Mouse (Mus musculus) heart, embryonic 12.5 days (tissue): Measurements from ENCODE around the gene Stard3. TPM values are rescaled to one million over a fixed set of nuclear protein-coding genes. Genes with fewer than 3 reads are reported as not detected.
"Not testable (repeated sequence)": the region's sequence is repeated elsewhere in the genome, so short reads cannot be mapped to it uniquely, and the experiment has no call there.

ENCODE experiments used
- ATAC-seq: fragments of 200-750 bp; cut with Nextera tagmentation; 2 replicates; pipeline ENCODE4 v1.8.0; 2017; ENCODE audit warnings: moderate TSS enrichment, moderate library complexity; ENCODE audit not compliant: insufficient number of reproducible peaks, low FRiP score
- H3K27ac ChIP-seq: fragments of 300-500 bp; sonication (generic); 2 replicates; pipeline ENCODE4 v1.5.1; 2016; ENCODE audit warnings: mild to moderate bottlenecking, moderate library complexity; ENCODE audit not compliant: poor library complexity, severe bottlenecking
- H3K27me3 ChIP-seq: fragments of 300-500 bp; sonication (generic); replicated peaks from 2 replicates; pipeline ENCODE4 v1.6.1; 2016; ENCODE audit warnings: mild to moderate bottlenecking, moderate library complexity
- H3K36me3 ChIP-seq: fragments of 300-500 bp; sonication (generic); 2 replicates; pipeline ENCODE4 v1.6.1; 2016; ENCODE audit warnings: mild to moderate bottlenecking, moderate library complexity
- H3K4me1 ChIP-seq: fragments of 300-500 bp; sonication (generic); replicated peaks from 2 replicates; pipeline ENCODE4 v1.6.1; 2016; ENCODE audit warnings: mild to moderate bottlenecking
- H3K4me2 ChIP-seq: fragments of 300-500 bp; sonication (generic); 2 replicates; pipeline ENCODE4 v1.6.1; 2016; ENCODE audit warnings: mild to moderate bottlenecking, moderate library complexity
- H3K4me3 ChIP-seq: fragments of 300-500 bp; sonication (generic); 2 replicates; pipeline ENCODE4 v1.5.1; 2016; ENCODE audit warnings: mild to moderate bottlenecking
- H3K9ac ChIP-seq: fragments of 300-500 bp; sonication (generic); 2 replicates; pipeline ENCODE4 v1.6.1; 2016; ENCODE audit warnings: mild to moderate bottlenecking, moderate library complexity
- H3K9me3 ChIP-seq: fragments of 300-500 bp; sonication (generic); replicated peaks from 2 replicates; pipeline ENCODE4 v1.6.1; 2016; ENCODE audit warnings: mild to moderate bottlenecking, moderate library complexity
- WGBS: fragments of 180-500 bp; shearing (Covaris S2); methylation state at CpG from one replicate; pipeline ENCODE4 v1.1.7; 2016; 5-methylcytosine and 5-hydroxymethylcytosine counted together
- polyA plus RNA-seq: library from polyadenylated mRNA; unstranded; fragments of >200 nt; fragmentation: Nextera tagmentation; extraction: Ambion mirVana; gene quantifications from 2 replicates; pipeline ENCODE4 v1.2.1, GENCODE M21; 2016

The Stard3 gene
- polyA plus RNA-seq, 1 experiment from 2014 or later, result 45.2 TPM

DNA sequence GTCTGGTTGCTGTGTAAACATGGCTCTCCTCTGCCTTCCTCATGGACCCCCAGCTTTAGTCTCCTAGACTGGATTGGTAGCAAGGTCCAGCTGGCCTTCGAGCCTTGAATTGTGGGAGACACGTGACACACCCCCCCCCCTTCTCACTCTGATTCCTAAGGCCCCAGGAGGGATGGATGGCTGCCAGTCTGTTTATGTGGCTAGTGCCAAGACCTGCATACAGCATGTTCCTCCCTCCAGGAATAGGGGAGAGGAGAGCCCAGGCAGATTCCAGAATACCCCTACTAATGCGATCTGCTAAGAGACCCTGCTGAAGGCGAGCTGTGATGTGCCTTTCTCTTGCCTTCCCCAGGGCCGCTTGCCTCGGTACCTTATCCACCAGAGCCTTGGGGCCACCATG is 21.9 kb downstream of the Stard3 start:
- ATAC-seq, result no peak
- no peak overlapping the region for H3K4me3 ChIP-seq
- H3K4me1 ChIP-seq, result peaks cover 73% of the 10 kb centered on the region
- H3K27me3 ChIP-seq, result peaks cover 6% of the 10 kb centered on the region; the same call in 1 of the 2 replicates
- no peak overlapping the region for H3K4me2 ChIP-seq
- H3K9ac ChIP-seq, result 0 out of 2 replicates have a peak overlapping the region, but pooled peaks have one; percentile 43
- 0 out of 2 replicates have a peak overlapping the region, but pooled peaks have one; percentile 57 for H3K27ac ChIP-seq
- 67% methylated on average over 6 of the region's 6 CpGs for WGBS
- H3K36me3 ChIP-seq, result peaks cover 57% of the 10 kb centered on the region
- H3K9me3 ChIP-seq, result no peaks in the 10 kb centered on the region

- no peak for ATAC-seq
- H3K4me1 ChIP-seq, result peaks cover 76% of the 10 kb centered on the region
- H3K9me3 ChIP-seq, result no peaks in the 10 kb centered on the region
- peaks cover 17% of the 10 kb centered on the region for H3K27me3 ChIP-seq
- H3K4me3 ChIP-seq, result no peak overlapping the region
- no peak overlapping the region for H3K27ac ChIP-seq
- H3K4me2 ChIP-seq, result no peak overlapping the region
- peaks cover 43% of the 10 kb centered on the region for H3K36me3 ChIP-seq
- H3K9ac ChIP-seq, result no peak overlapping the region
- WGBS, result 90% methylated on average over 2 of the region's 2 CpGs
Measured at GRCm38 (mm10) chr11:98381651-98382050, 23.5 kb downstream of the Stard3 start.

DNA sequence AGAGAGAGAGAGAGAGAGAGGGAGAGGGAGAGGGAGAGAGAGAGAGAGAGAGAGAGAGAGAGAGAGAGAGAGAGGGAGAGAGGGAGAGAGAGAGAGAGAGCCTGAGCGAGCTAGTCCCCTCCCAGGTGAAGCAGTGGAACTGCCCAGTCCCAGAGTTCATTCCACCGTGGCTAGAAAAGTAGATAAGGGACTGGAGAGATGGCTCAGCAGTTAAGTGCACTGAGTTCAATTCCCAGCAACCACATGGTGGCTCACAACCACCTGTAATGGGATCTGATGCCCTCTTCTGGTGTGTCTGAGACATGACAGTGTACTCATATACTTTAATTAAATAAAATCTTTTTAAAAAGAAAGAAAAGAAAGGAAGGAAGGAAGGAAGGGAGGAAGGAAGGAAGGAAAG is 24.2 kb downstream of the Stard3 start:
- Histone ChIP-seq H3K36me3 (peaks cover 36% of the 10 kb centered on the region), H3K27ac (peak overlapping the region; percentile 63; the same call in 1 of the 2 replicates), H3K4me1 (peaks cover 76% of the 10 kb centered on the region), H3K27me3 (peaks cover 24% of the 10 kb centered on the region)
- ATAC-seq, H3K9me3 ChIP-seq, H3K4me3 ChIP-seq, H3K4me2 ChIP-seq, H3K9ac ChIP-seq: not testable (repeated sequence)
- WGBS, result 15% methylated on average over 2 of the region's 2 CpGs

DNA sequence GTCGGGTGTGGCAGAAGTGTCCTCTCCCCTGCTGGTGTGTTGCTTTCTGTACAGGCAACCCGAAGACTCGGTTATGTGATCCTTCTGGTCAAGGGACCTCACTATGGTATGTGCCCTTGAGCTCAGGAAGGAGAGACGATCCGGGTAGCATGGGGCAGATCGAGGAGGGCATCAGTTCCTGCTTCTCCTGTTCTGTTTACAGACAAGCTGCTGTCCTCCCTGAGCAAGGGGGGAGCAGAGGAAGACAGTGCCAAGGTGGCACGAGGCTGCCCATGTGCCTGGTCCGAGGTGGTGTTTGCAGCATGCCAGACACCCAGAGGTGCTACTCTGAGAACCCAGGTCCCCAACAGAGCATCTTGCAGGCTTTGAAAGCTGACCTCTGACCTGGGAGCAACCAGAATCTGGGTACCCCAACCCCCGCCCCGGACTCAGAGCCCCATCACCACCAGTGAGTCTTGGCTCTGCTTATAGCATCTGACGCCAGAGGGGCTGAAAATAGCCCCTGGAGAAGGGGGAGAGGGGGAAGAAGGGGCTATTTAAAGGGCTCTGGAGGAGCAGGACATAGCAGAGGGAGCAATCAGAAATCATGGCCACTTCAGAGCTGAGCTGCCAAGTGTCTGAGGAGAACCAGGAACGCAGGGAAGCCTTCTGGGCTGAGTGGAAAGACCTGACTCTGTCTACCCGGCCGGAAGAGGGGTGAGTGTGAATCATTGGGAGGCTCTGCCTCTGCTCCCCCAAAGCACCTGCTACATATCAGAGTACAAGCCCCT is 25.3 kb downstream of the Stard3 start, which contains the start of gene Tcap:
Tcap (plus strand) TSS at position 551 of the 770 bp plus-strand sequence.
- 34% methylated on average over 14 of the region's 14 CpGs for WGBS

DNA sequence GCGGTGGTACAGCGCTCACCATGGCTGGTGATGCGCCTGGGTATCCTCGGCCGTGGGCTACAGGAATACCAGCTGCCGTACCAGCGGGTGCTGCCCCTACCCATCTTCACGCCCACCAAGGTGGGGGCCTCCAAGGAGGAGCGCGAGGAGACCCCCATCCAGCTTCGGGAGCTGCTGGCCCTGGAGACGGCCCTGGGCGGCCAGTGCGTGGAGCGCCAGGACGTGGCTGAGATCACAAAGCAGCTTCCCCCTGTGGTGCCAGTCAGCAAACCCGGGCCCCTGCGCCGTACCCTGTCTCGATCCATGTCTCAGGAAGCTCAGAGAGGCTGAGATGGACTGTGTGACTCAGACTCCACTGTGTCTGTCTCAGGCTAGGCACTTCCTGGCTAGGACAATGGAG is 26.0 kb downstream of the Stard3 start:
- peaks cover 18% of the 10 kb centered on the region for H3K36me3 ChIP-seq
- WGBS, result 57% methylated on average over 20 of the region's 20 CpGs
- H3K9me3 ChIP-seq, result no peaks in the 10 kb centered on the region
- H3K27me3 ChIP-seq, result peaks cover 37% of the 10 kb centered on the region
- peak overlapping the region; percentile 70 for H3K4me2 ChIP-seq
- peak overlapping the region; percentile 81 for H3K9ac ChIP-seq
- H3K4me1 ChIP-seq, result peaks cover 77% of the 10 kb centered on the region
- H3K27ac ChIP-seq, result peak overlapping the region; percentile 92
- peak overlapping the region; percentile 52 for H3K4me3 ChIP-seq
- ATAC-seq, result no peak

More for the DNA sequence above, 25.3 kb downstream of the Stard3 start, which contains the start of gene Tcap:
- Histone ChIP-seq H3K4me3 (peak within 1 kb of the TSS; percentile 52), H3K4me2 (peak within 1 kb of the TSS; percentile 70), H3K27ac (peak within 1 kb of the TSS; percentile 92), H3K36me3 (peaks cover 25% of the 10 kb centered on the region), H3K9me3 (no peaks in the 10 kb centered on the region), H3K9ac (peak within 1 kb of the TSS; percentile 81), H3K4me1 (peaks cover 76% of the 10 kb centered on the region), H3K27me3 (peaks cover 35% of the 10 kb centered on the region)
- peak; percentile 52 for ATAC-seq

DNA sequence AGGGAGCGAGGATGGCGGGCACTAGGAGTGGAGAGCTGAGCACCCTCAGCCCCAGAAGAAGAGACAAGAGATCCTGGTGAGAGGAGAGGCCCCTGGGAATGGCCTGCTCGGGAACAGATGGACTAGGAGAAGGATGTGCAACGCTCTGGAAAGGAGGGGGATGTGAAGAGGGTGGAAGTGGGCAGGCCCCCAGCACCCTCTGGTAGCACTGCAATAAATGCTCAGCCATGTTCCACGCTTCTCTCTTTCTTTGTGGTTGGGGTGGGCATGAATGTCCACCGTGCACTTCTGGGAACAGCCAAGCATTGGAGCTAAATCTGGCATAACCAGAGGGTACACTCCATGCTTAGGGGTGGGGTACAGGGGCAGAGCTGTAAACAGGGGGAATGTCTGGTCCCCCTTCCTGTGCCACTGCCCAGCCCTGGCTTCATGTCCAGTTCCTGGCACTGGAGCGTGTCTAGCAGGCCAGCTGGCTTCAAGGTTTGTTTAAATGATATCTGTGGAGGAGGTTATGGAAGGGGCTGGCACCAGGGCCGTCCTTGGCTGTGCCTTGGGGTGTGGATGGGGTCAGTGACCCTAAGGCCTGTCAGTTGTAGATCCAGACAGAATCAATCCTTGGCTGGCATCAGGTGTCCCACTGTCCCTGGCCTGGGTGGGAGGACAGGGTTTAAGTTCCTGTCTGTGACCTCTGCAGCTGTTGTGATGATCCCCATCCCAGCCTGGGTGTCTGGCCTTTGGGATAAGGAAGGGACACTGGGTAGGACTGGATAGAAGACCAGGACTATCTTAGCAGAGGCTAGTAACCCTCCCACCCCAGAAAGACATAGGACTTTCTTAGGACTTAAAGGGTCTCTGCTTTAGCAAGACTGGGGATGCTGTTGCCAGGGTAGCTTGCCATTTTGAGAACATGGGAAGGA is 26.8 kb downstream of the Stard3 start:
- ATAC-seq, result no peak
- H3K4me1 ChIP-seq, result peaks cover 75% of the 10 kb centered on the region
- H3K36me3 ChIP-seq, result peaks cover 10% of the 10 kb centered on the region
- H3K27ac ChIP-seq, result peak overlapping the region; percentile 92
- H3K4me2 ChIP-seq, result peak overlapping the region; percentile 70
- 52% methylated on average over 8 of the region's 8 CpGs for WGBS
- peak overlapping the region; percentile 52 for H3K4me3 ChIP-seq
- H3K27me3 ChIP-seq, result peaks cover 37% of the 10 kb centered on the region
- peak overlapping the region; percentile 81 for H3K9ac ChIP-seq
- H3K9me3 ChIP-seq, result no peaks in the 10 kb centered on the region

- Histone ChIP-seq H3K9ac (peak within 1 kb of the TSS; percentile 81), H3K27ac (peak within 1 kb of the TSS; percentile 92; the same call in 1 of the 2 replicates), H3K4me1 (peaks cover 70% of the 10 kb centered on the region), H3K4me3 (peak within 1 kb of the TSS; percentile 52), H3K27me3 (peaks cover 44% of the 10 kb centered on the region), H3K4me2 (peak within 1 kb of the TSS; percentile 70), H3K9me3 (no peaks in the 10 kb centered on the region), H3K36me3 (peaks cover under 1% of the 10 kb centered on the region)
- WGBS, result 39% methylated on average over 25 of the region's 25 CpGs
- ATAC-seq, result no peak
Measured at GRCm38 (mm10) chr11:98385638-98386585, 27.7 kb downstream of the Stard3 start, which contains the start of gene Pnmt. Gene Pnmt, plus strand, starts transcription at chr11:98386450.

- Histone ChIP-seq H3K9me3 (no peaks in the 10 kb centered on the region), H3K9ac (peak overlapping the region; percentile 42), H3K27me3 (peaks cover 44% of the 10 kb centered on the region), H3K4me2 (peak overlapping the region; percentile 70), H3K27ac (no peak overlapping the region), H3K36me3 (no peaks in the 10 kb centered on the region), H3K4me1 (peaks cover 77% of the 10 kb centered on the region), H3K4me3 (peak overlapping the region; percentile 10)
- ATAC-seq, result no peak
- WGBS, result 12% methylated on average over 24 of the region's 24 CpGs
Measured at GRCm38 (mm10) chr11:98386596-98386995, 28.4 kb downstream of the Stard3 start.

DNA sequence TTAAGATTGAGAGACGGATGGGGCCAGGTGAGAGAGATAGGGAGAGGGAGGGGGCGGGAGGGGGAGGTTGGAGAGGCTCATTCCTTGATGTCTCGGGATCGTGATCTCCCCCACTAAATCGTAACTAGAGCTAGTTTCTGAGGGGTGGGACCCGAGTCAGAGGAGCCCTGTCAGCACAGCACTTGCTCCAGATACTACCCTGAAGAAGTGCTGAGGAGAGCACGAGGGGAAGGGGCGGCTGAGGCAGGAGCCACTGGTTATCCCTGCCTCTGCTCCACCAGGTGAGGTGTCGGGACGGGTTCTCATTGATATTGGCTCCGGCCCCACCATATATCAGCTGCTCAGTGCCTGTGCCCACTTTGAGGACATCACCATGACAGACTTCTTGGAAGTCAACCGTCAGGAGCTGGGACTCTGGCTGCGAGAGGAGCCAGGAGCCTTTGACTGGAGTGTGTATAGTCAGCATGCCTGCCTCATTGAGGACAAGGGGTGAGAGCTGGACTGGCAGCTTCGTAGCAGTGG is 28.9 kb downstream of the Stard3 start:
- Histone ChIP-seq H3K9me3 (no peaks in the 10 kb centered on the region), H3K4me1 (peaks cover 82% of the 10 kb centered on the region), H3K4me2 (peak overlapping the region; percentile 70; the same call in 1 of the 2 replicates), H3K9ac (peak overlapping the region; percentile 42; the same call in 1 of the 2 replicates), H3K36me3 (no peaks in the 10 kb centered on the region), H3K27me3 (peaks cover 44% of the 10 kb centered on the region), H3K4me3 (no peak overlapping the region), H3K27ac (no peak overlapping the region)
- 48% methylated on average over 14 of the region's 14 CpGs for WGBS
- ATAC-seq, result no peak

- no peak overlapping the region for H3K4me2 ChIP-seq
- no peaks in the 10 kb centered on the region for H3K9me3 ChIP-seq
- no peak for ATAC-seq
- H3K27me3 ChIP-seq, result peaks cover 44% of the 10 kb centered on the region
- H3K9ac ChIP-seq, result 0 out of 2 replicates have a peak overlapping the region, but pooled peaks have one; percentile 16
- no peak overlapping the region for H3K27ac ChIP-seq
- H3K36me3 ChIP-seq, result no peaks in the 10 kb centered on the region
- H3K4me1 ChIP-seq, result peaks cover 90% of the 10 kb centered on the region
- WGBS, result 72% methylated on average over 10 of the region's 10 CpGs
- H3K4me3 ChIP-seq, result no peak overlapping the region
Measured at GRCm38 (mm10) chr11:98388282-98388681, 30.1 kb downstream of the Stard3 start.
